Mouse (Mus musculus) midbrain, embryonic 14.5 days (tissue): ENCODE data around the gene Ppp1r1c. TPM values are rescaled to one million over a fixed set of nuclear protein-coding genes. Genes with fewer than 3 reads are reported as not detected.

Experiments
- ATAC-seq: fragments of 200-750 bp; cut with Nextera tagmentation; 2 replicates; pipeline ENCODE4 v1.8.0; 2017; ENCODE audit warnings: moderate number of reproducible peaks, moderate library complexity; ENCODE audit not compliant: low FRiP score, low TSS enrichment
- DNase-seq: peaks from one replicate; pipeline ENCODE4 v3.0.0-alpha.2; 2015
- H3K27ac ChIP-seq: fragments of 300-500 bp; sonication (generic); replicated peaks from 2 replicates; pipeline ENCODE4 v1.5.1; 2014; ENCODE audit warnings: mild to moderate bottlenecking, low read depth, low read length, moderate library complexity
- H3K27me3 ChIP-seq: fragments of 300-500 bp; sonication (generic); 2 replicates; pipeline ENCODE4 v1.6.1; 2014; ENCODE audit warnings: low read length, control low read depth, mixed read lengths; ENCODE audit not compliant: control insufficient read depth, insufficient read depth
- H3K36me3 ChIP-seq: fragments of 300-500 bp; sonication (generic); 2 replicates; pipeline ENCODE4 v1.6.1; 2014; ENCODE audit warnings: low read length, control low read depth; ENCODE audit not compliant: control insufficient read depth, insufficient read depth
- H3K4me1 ChIP-seq: fragments of 300-500 bp; sonication (generic); 2 replicates; pipeline ENCODE4 v1.6.1; 2014; ENCODE audit warnings: mild to moderate bottlenecking, antibody characterized with exemption, low read length, control low read depth; ENCODE audit not compliant: control insufficient read depth, insufficient read depth
- H3K4me2 ChIP-seq: fragments of 300-500 bp; sonication (generic); 2 replicates; pipeline ENCODE4 v1.6.1; 2014; ENCODE audit warnings: mild to moderate bottlenecking, low read length, moderate library complexity
- H3K4me3 ChIP-seq: fragments of 300-500 bp; sonication (generic); replicated peaks from 2 replicates; pipeline ENCODE4 v1.5.1; 2014; ENCODE audit warnings: low read depth, low read length
- H3K9ac ChIP-seq: fragments of 300-500 bp; sonication (generic); replicated peaks from 2 replicates; pipeline ENCODE4 v1.6.1; 2014; ENCODE audit warnings: mild to moderate bottlenecking, low read length, moderate library complexity
- H3K9me3 ChIP-seq: fragments of 300-500 bp; sonication (generic); 2 replicates; pipeline ENCODE4 v1.6.1; 2016; ENCODE audit warnings: low read length, control low read depth, mixed read lengths; ENCODE audit not compliant: control insufficient read depth
- WGBS: fragments of 180-500 bp; shearing (Covaris S2); extraction: QIAGEN DNeasy Blood & Tissue Kit; methylation state at CpG from one replicate; pipeline ENCODE4 v1.1.7; 2014; 5-methylcytosine and 5-hydroxymethylcytosine counted together
- polyA plus RNA-seq: library from polyadenylated mRNA; unstranded; fragments of >200 nt; fragmentation: Nextera tagmentation; extraction: Ambion mirVana; gene quantifications from 2 replicates; pipeline ENCODE4 v1.2.1, GENCODE M21; 2014

Gene Ppp1r1c
- 4.5 and 6.7 TPM in 2 replicates for polyA plus RNA-seq

- DNase-seq (peak; percentile 42), ATAC-seq (no peak)
- H3K9ac ChIP-seq: no peak within 1 kb of the TSS
- H3K27ac ChIP-seq: 0 out of 2 replicates have a peak within 1 kb of the TSS, but pooled peaks have one; percentile 2
- H3K27me3 ChIP-seq: no peaks in the 10 kb centered on the region
- no peak within 1 kb of the TSS for H3K4me2 ChIP-seq
- no peaks in the 10 kb centered on the region for H3K4me1 ChIP-seq
- no peaks in the 10 kb centered on the region for H3K9me3 ChIP-seq
- 70% methylated on average over 6 of the region's 6 CpGs for WGBS
- H3K4me3 ChIP-seq: no peak within 1 kb of the TSS
- no peaks in the 10 kb centered on the region for H3K36me3 ChIP-seq
Observed at GRCm38 (mm10) chr2:79707575-79707974, at the start of gene Ppp1r1c. Ppp1r1c (plus strand) TSS chr2:79707780.

GRCm38 (mm10) chr2:79660417-79661185 lies 47.0 kb upstream of the Ppp1r1c start:
- Histone ChIP-seq H3K4me1 (no peaks in the 10 kb centered on the region), H3K9ac (no peak overlapping the region), H3K36me3 (peaks cover 33% of the 10 kb centered on the region), H3K27me3 (no peaks in the 10 kb centered on the region), H3K27ac (no peak overlapping the region), H3K4me2 (no peak overlapping the region), H3K4me3 (no peak overlapping the region), H3K9me3 (no peaks in the 10 kb centered on the region)
- ATAC-seq (no peak), DNase-seq (no peak)
- 72% methylated on average over 12 of the region's 12 CpGs for WGBS

- no peaks in the 10 kb centered on the region for H3K9me3 ChIP-seq
- ATAC-seq (no peak), DNase-seq (no peak)
- no peak overlapping the region for H3K4me2 ChIP-seq
- H3K4me1 ChIP-seq: no peaks in the 10 kb centered on the region
- H3K27me3 ChIP-seq: no peaks in the 10 kb centered on the region
- no peak overlapping the region for H3K27ac ChIP-seq
- 70% methylated on average over 7 of the region's 7 CpGs for WGBS
- H3K9ac ChIP-seq: no peak overlapping the region
- H3K36me3 ChIP-seq: peaks cover 33% of the 10 kb centered on the region
- H3K4me3 ChIP-seq: no peak overlapping the region
Observed at GRCm38 (mm10) chr2:79661486-79662104, 46.0 kb upstream of the Ppp1r1c start.

GRCm38 (mm10) chr2:79664532-79665286 lies 42.9 kb upstream of the Ppp1r1c start:
- no peak overlapping the region for H3K27ac ChIP-seq
- ATAC-seq (no peak), DNase-seq (peak; percentile 31)
- H3K9me3 ChIP-seq: no peaks in the 10 kb centered on the region
- H3K4me3 ChIP-seq: no peak overlapping the region
- no peak overlapping the region for H3K9ac ChIP-seq
- 34% methylated on average over 3 of the region's 3 CpGs for WGBS
- H3K36me3 ChIP-seq: peaks cover 11% of the 10 kb centered on the region; the same call in 1 of the 2 replicates
- no peak overlapping the region for H3K4me2 ChIP-seq
- no peaks in the 10 kb centered on the region for H3K4me1 ChIP-seq
- H3K27me3 ChIP-seq: no peaks in the 10 kb centered on the region

- Histone ChIP-seq H3K27me3 (no peaks in the 10 kb centered on the region), H3K4me3 (no peak overlapping the region), H3K9ac (no peak overlapping the region), H3K4me2 (no peak overlapping the region), H3K27ac (no peak overlapping the region), H3K36me3 (peaks cover 8% of the 10 kb centered on the region; the same call in 1 of the 2 replicates), H3K4me1 (no peaks in the 10 kb centered on the region), H3K9me3 (no peaks in the 10 kb centered on the region)
- DNase-seq (no peak), ATAC-seq (no peak)
- WGBS: 53% methylated on average over 3 of the region's 3 CpGs
Observed at GRCm38 (mm10) chr2:79665492-79665891, 42.1 kb upstream of the Ppp1r1c start.

DNA sequence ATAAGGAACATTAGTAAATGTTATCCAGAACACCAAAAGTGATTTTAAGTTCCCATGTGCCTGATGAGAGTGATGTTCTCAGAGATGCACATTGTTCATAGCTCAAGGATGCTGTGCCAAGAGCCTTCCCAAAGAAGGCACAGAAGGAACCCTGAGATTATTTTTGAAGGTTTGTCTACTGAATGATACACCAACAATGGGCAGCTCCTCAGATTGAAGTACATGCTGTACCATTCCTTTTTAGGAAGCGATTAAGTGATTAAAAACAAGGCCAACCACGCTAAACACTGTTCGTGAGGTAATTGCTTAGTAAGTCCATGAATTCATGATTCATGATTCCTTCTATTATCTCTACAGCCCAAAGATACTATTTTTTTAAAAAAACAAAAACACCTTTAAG lies 32.3 kb upstream of the Ppp1r1c start:
- Histone ChIP-seq H3K4me1 (no peaks in the 10 kb centered on the region), H3K27me3 (no peaks in the 10 kb centered on the region), H3K9me3 (no peaks in the 10 kb centered on the region), H3K27ac (no peak overlapping the region), H3K36me3 (no peaks in the 10 kb centered on the region), H3K4me3 (no peak overlapping the region), H3K4me2 (no peak overlapping the region), H3K9ac (no peak overlapping the region)
- ATAC-seq: no peak
- 96% methylated on average over 3 of the region's 3 CpGs for WGBS
- DNase-seq: no peak

DNA sequence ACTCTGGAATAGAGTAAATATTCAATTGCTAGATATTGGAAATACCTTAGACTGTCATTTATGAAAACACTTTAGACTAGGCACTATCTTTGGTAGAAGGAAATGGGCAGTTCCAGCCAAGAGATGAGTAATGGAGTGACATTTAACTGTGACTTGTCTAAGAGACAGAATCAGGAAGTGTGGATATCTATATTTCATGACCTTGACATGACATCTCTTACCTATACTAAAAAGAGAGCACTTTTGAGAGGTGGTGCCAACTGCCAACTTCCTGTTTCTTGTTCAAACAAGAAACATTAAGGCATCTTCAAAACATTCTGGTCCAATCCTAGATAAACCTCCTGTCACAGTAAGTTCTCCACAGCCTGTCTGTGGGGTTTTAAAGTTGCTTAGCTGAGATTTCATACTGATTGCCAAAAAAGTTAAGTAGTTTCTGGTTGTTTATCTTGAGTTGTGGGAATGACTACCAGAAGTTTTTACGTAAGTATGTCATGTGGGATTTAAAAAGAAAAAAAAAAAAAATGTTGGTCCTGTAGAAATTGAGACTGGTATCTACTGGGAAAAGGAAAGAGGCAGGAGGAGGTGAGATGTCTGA lies 29.8 kb upstream of the Ppp1r1c start:
- H3K4me1 ChIP-seq: no peaks in the 10 kb centered on the region
- no peaks in the 10 kb centered on the region for H3K36me3 ChIP-seq
- DNase-seq (no peak), ATAC-seq (no peak)
- H3K4me3 ChIP-seq: no peak overlapping the region
- H3K4me2 ChIP-seq: no peak overlapping the region
- H3K27me3 ChIP-seq: no peaks in the 10 kb centered on the region
- H3K27ac ChIP-seq: no peak overlapping the region
- H3K9me3 ChIP-seq: no peaks in the 10 kb centered on the region
- no peak overlapping the region for H3K9ac ChIP-seq
- whole genome bisulfite sequencing: 98% methylated on average over 1 of the region's 1 CpGs

- no peak overlapping the region for H3K4me3 ChIP-seq
- no peaks in the 10 kb centered on the region for H3K9me3 ChIP-seq
- no peak overlapping the region for H3K27ac ChIP-seq
- no peak overlapping the region for H3K9ac ChIP-seq
- DNase-seq (no peak), ATAC-seq (no peak)
- WGBS: 89% methylated on average over 4 of the region's 4 CpGs
- no peaks in the 10 kb centered on the region for H3K27me3 ChIP-seq
- no peaks in the 10 kb centered on the region for H3K4me1 ChIP-seq
- no peak overlapping the region for H3K4me2 ChIP-seq
- no peaks in the 10 kb centered on the region for H3K36me3 ChIP-seq
Observed at GRCm38 (mm10) chr2:79681672-79682071, 25.9 kb upstream of the Ppp1r1c start.
